Mouse (Mus musculus) G1E (cell line): ENCODE data around the gene Tbata. TPM values are rescaled to one million over a fixed set of nuclear protein-coding genes. Genes with fewer than 3 reads are reported as not detected.

Experiments used
- ATAC-seq: 2 replicates; pipeline ENCODE4 v1.8.0; 2016; ENCODE audit warnings: mild to moderate bottlenecking; ENCODE audit not compliant: insufficient number of reproducible peaks, poor library complexity, low FRiP score, severe bottlenecking; ENCODE audit errors: extremely low read depth
- DNase-seq: peaks from one replicate; pipeline ENCODE4 v3.0.0; 2012; ENCODE audit warnings: low spot score
- H3K27me3 ChIP-seq: 2 replicates; pipeline ENCODE4 v1.6.1; 2012; ENCODE audit warnings: mild to moderate bottlenecking, low read length, inconsistent platforms; ENCODE audit not compliant: insufficient read depth
- H3K36me3 ChIP-seq: replicated peaks from 2 replicates; pipeline ENCODE3; 2012; ENCODE audit warnings: mild to moderate bottlenecking, inconsistent platforms
- H3K4me1 ChIP-seq: 2 replicates; pipeline ENCODE4 v1.6.1; 2012; ENCODE audit warnings: low read depth, low read length, inconsistent platforms, mixed read lengths; ENCODE audit not compliant: insufficient read depth
- H3K4me3 ChIP-seq: 2 replicates; pipeline ENCODE4 v1.5.1; 2012; ENCODE audit warnings: low read depth, mild to moderate bottlenecking, inconsistent platforms, low read length, moderate library complexity, mixed read lengths
- H3K9me3 ChIP-seq: replicated peaks from 2 replicates; pipeline ENCODE4 v1.6.1; 2012; ENCODE audit warnings: inconsistent platforms
- CTCF ChIP-seq: IDR thresholded peaks from 2 replicates; pipeline ENCODE4 v1.5.1; 2012; ENCODE audit warnings: low read depth, low read length, inconsistent platforms, mixed read lengths
- GATA1 ChIP-seq: IDR thresholded peaks from 2 replicates; pipeline ENCODE4 v1.6.1; 2012; ENCODE audit warnings: borderline replicate concordance, low read length, inconsistent platforms, mixed read lengths
- GATA2 ChIP-seq: IDR thresholded peaks from 2 replicates; pipeline ENCODE4 v1.6.1; 2012; ENCODE audit warnings: low read depth, low read length, inconsistent platforms, borderline replicate concordance
- POLR2AphosphoS5 ChIP-seq: IDR thresholded peaks from 2 replicates; pipeline ENCODE4 v1.6.1; 2012; ENCODE audit warnings: low read depth, low read length, inconsistent platforms; ENCODE audit not compliant: insufficient replicate concordance
- TAL1 ChIP-seq: conservative IDR thresholded peaks from 2 replicates; pipeline ENCODE4 v1.6.1; 2012; ENCODE audit warnings: low read depth, low read length, inconsistent platforms, mixed read lengths
- polyA plus RNA-seq: library from polyadenylated mRNA; stranded (reverse); fragments of >175 nt; gene quantifications from 2 replicates; pipeline ENCODE4 v1.2.3, GENCODE M21; 2012
- total RNA-seq, 2 experiments: library from RNA; stranded (forward) in 1 of 2; stranded (reverse) in 1 of 2; fragments of 200-1000 nt in 1 of 2; fragments of >200 nt in 1 of 2; fragmentation: Nextera tagmentation in 1 of 2; gene quantifications; 2 replicates each; pipeline ENCODE4 v1.2.3; 2014 to 2017

Tbata gene
- total and polyA plus RNA-seq, 3 experiments = not detected

GRCm38 (mm10) chr10:61175442-61176204 lies 3.9 kb downstream of the Tbata start:
- ATAC-seq = no peak

GRCm38 (mm10) chr10:61176221-61176790 lies 4.6 kb downstream of the Tbata start:
- no peak for TF ChIP-seq GATA2
- no peak for TF ChIP-seq CTCF
- TF ChIP-seq GATA1 = no peak
- TF ChIP-seq TAL1 = no peak
- TF ChIP-seq POLR2AphosphoS5 = no peak
- DNase-seq (no peak), ATAC-seq (no peak)
- peaks cover 34% of the 10 kb centered on the region for H3K9me3 ChIP-seq
- no peaks in the 10 kb centered on the region for H3K4me1 ChIP-seq
- no peaks in the 10 kb centered on the region for H3K36me3 ChIP-seq
- no peaks in the 10 kb centered on the region for H3K27me3 ChIP-seq
- no peak overlapping the region for H3K4me3 ChIP-seq

More at GRCm38 (mm10) chr10:61175442-61176204, 3.9 kb downstream of the Tbata start:
- no peaks in the 10 kb centered on the region for H3K27me3 ChIP-seq
- H3K4me1 ChIP-seq = no peaks in the 10 kb centered on the region
- no peak for DNase-seq
- TF ChIP-seq CTCF (no peak), POLR2AphosphoS5 (no peak), GATA1 (no peak), GATA2 (no peak), TAL1 (no peak)
- no peaks in the 10 kb centered on the region for H3K36me3 ChIP-seq
- H3K9me3 ChIP-seq = peaks cover 31% of the 10 kb centered on the region
- H3K4me3 ChIP-seq = no peak overlapping the region

GRCm38 (mm10) chr10:61177751-61178150 lies 6.0 kb downstream of the Tbata start:
- H3K4me3 ChIP-seq = no peak overlapping the region
- TF ChIP-seq POLR2AphosphoS5 = no peak
- no peak for TF ChIP-seq GATA1
- no peak for TF ChIP-seq TAL1
- no peak for TF ChIP-seq CTCF
- TF ChIP-seq GATA2 = no peak
- H3K9me3 ChIP-seq = peaks cover 34% of the 10 kb centered on the region
- no peaks in the 10 kb centered on the region for H3K27me3 ChIP-seq
- no peaks in the 10 kb centered on the region for H3K36me3 ChIP-seq
- DNase-seq = no peak
- no peak for ATAC-seq
- no peaks in the 10 kb centered on the region for H3K4me1 ChIP-seq

GRCm38 (mm10) chr10:61178687-61179086 lies 6.9 kb downstream of the Tbata start:
- H3K36me3 ChIP-seq = no peaks in the 10 kb centered on the region
- ATAC-seq (no peak), DNase-seq (no peak)
- H3K4me1 ChIP-seq = no peaks in the 10 kb centered on the region
- peaks cover 41% of the 10 kb centered on the region for H3K9me3 ChIP-seq
- H3K4me3 ChIP-seq = no peak overlapping the region
- no peaks in the 10 kb centered on the region for H3K27me3 ChIP-seq
- no peak for TF ChIP-seq CTCF
- no peak for TF ChIP-seq TAL1

GRCm38 (mm10) chr10:61179927-61180326 lies 8.2 kb downstream of the Tbata start:
- TF ChIP-seq GATA1 (no peak), TAL1 (no peak), GATA2 (no peak), CTCF (no peak), POLR2AphosphoS5 (no peak)
- Histone ChIP-seq H3K36me3 (no peaks in the 10 kb centered on the region), H3K9me3 (peaks cover 46% of the 10 kb centered on the region), H3K4me1 (no peaks in the 10 kb centered on the region), H3K27me3 (no peaks in the 10 kb centered on the region), H3K4me3 (no peak overlapping the region)
- DNase-seq (no peak), ATAC-seq (no peak)

GRCm38 (mm10) chr10:61187001-61187400 lies 15.2 kb downstream of the Tbata start:
- ATAC-seq = no peak
- no peak for DNase-seq

More at GRCm38 (mm10) chr10:61187001-61187400, 15.2 kb downstream of the Tbata start:
- TF ChIP-seq CTCF (no peak), GATA2 (no peak), GATA1 (no peak), TAL1 (no peak), POLR2AphosphoS5 (no peak)
- H3K27me3 ChIP-seq = no peaks in the 10 kb centered on the region
- no peaks in the 10 kb centered on the region for H3K36me3 ChIP-seq
- H3K4me1 ChIP-seq = no peaks in the 10 kb centered on the region
- H3K4me3 ChIP-seq = no peak overlapping the region
- H3K9me3 ChIP-seq = peaks cover 47% of the 10 kb centered on the region
